Mouse (Mus musculus): Measurements from ENCODE around the gene Tpt1.
"Not testable (repeated sequence)": the region's sequence is repeated elsewhere in the genome, so short reads cannot be mapped to it uniquely, and the experiment has no call there.

Tpt1 gene

DNA sequence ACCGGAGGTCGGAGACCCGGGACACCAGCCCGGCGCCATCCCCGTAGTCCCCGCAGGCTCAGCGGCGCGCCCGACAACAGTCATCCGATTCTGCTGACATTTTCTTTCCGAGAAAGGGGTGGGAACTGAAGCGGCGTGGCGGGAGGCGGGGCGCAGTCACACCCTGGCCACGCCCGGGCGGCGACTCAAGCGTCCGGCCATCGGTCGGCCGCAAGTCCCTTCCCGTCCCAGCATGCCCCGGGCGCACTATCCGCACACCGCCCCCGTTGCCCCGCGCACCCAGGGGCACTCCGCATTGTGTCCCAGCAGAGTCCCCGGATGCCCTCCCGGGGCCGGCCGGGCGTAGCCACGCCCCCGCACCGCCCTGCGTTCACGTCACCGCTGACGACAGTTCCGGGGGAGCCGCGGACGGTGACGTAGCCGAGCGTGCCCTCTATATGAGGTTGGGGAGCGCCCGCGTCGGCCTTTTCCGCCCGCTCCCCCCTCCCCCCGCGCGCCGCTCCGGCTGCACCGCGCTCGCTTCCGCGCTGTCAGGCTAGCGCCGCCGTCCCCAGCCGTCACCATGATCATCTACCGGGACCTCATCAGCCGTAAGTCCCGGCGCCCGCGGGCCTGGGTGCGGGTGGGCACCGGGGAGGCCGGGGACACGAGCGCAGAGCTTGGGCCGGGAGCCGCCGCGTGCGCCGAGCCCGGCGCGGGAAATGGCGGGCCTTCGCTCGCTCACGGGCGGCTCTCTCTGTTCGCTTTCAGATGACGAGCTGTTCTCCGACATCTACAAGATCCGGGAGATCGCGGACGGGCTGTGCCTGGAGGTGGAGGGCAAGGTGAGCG lies at the start of gene Tpt1:
TSS of gene Tpt1 (plus strand) at position 227 of the 831 bp plus-strand sequence.
- in situ Hi-C loops (cut with MboI) = no loop called here

DNA sequence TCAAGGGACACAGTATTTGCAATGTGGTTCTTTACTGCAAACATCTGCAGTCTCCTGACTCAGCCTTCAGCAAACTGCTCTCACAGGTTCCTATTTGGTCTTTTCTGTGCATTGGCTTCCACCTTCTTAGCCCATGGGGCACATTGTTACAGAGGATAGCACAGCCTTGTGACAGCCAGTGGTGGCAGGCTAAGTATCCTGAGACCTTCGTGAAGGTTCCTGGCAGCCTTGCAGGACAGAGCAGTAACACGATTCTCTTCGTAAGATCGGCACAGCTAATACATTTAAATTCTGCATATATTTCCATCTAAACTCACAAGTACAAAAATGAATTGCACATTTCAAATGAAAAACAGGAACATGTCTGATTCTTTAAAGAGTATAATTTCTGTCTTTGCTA lies 49.0 kb upstream of the Tpt1 start:
- in situ Hi-C loops (cut with MboI) = no loop called here

DNA sequence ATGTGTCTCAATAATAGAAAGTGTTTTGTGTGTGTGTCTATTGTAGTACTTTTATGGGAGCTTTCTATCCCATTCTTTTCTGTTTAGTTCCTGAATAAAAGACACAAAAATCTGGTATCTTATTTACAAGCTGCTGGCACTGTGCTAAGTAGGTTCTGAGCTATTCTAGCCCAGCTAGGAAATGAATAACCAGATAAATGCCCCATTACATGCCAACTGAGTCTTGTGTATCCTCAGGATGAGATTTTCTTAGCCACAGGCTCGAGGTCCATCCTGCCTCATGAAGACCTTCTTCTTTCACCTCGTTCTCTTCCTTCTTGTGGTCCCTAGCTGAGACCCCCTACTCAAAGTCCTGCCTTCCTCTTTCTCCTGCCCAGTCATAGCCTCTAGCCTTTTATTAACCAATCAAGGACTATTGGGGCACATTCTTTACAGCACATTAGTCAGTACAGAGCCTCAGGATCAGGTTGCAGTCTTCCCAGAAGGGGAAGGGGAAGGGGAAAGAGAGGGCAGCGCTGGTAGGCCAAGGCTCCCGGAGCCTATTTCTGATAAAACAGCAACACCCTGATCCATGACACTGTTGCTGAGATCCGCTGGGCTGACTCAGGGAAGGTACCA lies 47.0 kb upstream of the Tpt1 start:
- in situ Hi-C loops (cut with MboI) = no loop called here

DNA sequence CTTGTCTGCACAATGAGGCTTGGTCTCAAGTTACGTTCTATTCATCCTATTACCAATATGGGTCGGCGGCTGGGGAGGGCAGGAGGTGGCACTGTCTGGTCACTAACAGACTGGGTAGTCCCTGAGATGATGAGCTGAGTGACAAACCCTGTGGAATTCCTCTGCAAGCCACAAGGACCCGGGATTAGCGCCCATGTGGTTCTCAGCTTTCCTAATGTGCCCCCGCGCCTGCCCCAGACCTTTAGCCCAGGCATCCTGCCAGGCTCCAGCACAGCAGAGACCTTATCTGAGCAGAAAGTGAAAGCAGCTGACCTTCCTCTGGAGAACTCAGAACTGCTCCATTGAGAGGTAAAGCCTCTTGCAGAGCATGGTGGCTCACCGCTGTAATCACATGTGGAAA lies 37.1 kb upstream of the Tpt1 start:
- in situ Hi-C loops (cut with MboI) = no loop called here

DNA sequence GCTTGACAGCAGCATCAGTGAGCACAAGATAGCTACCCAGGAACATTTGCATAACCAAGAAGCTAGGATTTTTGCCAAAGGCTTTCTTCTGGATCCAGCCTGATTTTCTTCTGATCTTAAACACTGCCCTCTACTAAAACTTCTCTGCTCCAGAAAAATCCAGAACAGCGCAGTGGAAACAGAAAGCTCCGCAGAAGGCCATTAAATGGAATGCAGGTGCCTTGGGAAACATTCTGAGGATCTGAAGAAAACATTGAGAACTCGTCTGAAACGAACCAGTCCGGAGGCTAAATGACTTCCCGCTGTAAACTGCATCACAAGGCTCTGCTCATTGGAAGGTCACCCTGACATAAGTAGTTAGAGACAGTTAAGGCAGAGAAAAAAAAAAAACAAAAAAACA lies 35.0 kb upstream of the Tpt1 start:
- in situ Hi-C loops (cut with MboI) = no loop called here

DNA sequence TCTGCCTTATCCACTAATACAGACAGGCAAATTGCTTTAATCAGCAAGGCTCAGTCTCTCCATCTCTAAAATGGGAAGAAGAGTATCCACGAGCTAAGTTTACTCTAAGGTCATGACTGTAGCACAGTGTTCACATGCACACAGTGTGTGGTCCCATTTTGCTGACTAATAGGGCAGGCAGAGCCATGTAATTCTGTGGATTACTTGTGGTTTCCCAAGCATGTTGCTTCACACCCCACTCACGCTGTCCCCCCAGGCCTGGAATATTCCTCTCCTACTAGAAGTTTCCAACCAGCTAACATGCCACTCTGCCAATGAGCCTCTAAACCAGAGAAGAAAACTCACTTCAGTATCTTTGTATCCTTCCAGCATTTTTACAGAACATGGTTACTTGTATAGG lies 26.4 kb upstream of the Tpt1 start:
- in situ Hi-C loops (cut with MboI) = no loop called here

DNA sequence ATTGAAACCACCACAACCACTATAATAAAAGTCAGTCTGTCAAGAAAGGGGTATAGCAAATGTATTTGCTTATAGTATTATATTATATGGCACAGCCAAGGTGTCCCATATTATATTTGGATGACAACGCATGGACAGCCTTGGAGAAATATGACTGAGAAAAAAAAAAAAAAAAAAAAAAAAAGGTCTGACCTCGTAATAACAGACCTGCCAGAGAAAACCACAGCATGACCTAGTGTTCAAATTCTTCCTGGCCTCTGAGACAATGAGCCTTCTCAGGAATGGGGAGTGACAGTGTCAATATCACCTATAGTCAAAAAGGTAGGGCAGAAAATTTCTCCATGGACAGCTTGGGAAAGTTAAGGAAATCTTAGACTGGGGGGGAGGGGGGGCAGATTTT lies 25.6 kb upstream of the Tpt1 start:
- in situ Hi-C loops (cut with MboI) = no loop called here

DNA sequence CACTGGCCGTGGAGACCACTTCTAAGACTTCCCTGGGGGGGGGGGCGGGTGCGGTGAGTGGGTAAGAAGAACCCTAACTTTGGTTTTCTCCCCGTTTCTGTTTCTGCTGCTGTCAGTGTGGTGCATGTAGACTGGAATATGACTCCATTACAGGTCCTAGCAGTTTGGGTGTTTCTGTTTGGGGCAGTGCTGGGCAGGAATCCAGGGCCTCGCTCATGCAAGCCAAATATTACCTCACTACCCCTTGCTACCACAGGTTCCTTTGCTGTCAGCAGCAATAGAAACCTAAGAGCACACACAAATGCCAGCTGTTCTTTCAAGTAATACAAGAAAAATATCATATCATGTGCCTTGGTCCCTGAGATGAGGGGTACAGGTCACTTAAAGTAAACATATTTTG lies 24.9 kb upstream of the Tpt1 start:
- in situ Hi-C loops (cut with MboI) = no loop called here

DNA sequence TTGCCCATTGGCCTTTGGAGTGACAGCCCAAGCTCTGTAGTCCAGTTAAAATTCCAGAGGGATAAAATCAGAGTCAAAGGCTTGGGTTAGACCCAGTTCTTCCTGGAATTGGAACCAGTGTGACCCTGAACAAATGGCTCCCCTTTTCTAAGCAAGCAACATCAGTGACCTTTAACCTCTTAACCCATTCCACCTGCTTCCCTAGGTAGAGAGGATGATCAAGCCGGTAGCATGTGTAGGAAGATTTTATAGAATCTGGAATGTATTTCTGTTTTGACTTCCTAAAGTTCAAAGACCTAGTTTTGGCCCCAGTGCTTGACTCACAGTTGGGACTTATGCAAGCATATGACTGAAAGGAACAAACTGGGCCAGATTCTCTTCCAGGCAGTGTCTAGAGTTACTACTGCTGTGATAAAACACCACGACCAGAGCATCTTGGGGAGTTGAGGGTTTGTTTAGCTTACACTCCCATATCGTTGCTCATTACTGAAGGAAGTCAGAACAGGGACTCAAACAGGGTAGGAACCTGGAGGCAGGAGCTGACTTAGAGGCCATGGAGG lies 18.0 kb upstream of the Tpt1 start:
- in situ Hi-C loops (cut with MboI) = no loop called here

DNA sequence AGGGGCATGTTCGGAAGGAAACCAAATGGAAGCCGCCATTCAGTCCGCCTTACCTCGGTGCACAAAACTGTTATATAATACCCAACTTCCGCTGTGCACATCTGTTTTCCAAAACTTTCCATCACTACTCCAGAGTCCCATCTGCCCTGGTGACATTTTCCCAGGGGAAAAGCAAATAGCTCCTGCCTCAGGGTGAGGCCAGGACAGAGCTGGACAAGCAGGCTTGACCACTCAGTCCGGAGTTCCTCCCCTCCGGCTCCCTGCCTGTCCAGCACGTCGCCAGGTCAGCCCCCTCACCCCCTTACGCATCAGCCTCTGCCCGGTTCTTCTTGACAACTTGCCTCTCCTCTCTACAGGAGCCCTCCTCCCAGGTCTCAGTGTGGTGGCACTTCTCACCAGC lies 16.7 kb upstream of the Tpt1 start:
- in situ Hi-C loops (cut with MboI) = no loop called here

DNA sequence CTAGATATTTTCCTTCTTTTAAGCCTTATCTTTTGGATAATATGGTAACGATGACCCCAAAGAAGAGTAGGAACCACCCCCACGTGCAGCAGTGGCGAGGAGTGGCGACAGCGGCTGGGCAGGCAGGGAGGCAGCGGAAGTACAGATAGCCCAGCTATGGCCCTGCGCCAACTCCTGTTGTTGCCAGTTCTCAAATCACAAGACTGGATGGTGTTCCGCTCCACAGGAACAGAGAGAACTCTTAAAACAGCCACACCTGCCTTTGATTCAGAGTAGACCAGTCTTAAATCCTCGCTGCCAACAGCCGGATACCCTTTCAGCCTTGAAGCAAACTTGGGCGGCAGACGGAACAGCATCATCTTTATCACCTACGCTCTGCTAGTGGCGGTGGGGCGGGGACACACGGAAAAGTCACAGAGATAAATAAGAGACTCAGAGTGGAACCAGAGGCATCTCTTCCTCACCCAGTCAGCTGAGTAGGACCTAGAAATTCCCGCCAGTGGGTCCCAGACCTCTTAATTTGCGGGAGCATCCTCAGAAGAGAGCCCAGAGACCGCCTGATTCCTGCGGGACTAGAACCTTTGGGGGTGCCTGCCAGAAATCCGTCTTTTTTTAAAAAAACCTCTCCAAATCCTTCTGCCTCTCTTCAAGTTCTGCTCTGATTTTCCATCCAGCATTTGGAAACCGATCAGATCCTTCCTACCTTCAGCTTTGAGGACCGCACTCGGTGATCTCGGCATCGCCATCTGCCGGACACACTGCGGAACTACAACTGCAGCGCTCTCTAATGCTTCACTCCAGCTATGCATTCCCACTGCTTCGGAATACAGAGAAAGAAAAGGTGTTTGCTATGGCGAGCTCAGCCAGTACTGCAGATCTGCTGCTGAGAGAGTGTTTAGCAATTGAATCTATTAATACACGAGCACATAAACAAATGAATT lies 15.8 kb upstream of the Tpt1 start:
- in situ Hi-C loops (cut with MboI) = no loop called here

DNA sequence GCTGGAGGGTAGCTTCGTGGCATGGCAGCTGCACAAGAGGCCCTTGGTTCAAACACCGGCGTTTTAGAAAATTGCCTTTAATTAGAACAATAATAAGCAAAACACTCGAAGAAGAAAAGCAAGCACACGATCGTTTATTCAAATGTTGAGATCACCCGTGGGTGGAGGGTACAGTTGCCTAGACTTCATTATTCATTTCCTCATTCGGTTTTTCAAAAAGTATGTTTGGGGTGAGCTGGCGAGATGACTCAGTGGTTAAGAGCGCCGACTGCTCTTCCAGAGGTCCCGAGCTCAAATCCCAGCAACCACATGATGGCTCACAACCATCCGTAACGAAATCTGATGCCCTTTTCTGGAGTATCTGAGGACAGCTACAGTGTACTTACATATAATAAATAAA lies 15.1 kb upstream of the Tpt1 start:
- in situ Hi-C loops (cut with MboI) = not testable (repeated sequence)

DNA sequence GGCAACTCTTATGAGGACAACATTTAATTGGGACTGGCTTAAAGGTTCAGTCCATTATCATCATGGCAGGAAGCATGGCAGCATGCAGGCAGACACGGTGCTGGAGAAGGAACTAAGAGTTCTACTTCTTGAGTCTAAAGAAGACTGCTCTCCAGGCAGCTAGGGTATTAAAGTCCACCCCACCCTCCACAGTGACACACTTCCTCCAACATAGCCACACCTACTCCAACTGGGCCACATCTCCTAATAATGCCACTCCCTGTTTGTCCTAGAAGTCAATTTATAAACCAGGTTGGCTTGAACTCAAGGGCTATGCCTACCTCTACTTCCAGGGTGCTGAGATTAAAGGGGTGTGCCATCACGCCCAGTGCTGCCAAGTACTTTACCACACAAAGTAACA lies 12.9 kb upstream of the Tpt1 start:
- in situ Hi-C loops (cut with MboI) = no loop called here

DNA sequence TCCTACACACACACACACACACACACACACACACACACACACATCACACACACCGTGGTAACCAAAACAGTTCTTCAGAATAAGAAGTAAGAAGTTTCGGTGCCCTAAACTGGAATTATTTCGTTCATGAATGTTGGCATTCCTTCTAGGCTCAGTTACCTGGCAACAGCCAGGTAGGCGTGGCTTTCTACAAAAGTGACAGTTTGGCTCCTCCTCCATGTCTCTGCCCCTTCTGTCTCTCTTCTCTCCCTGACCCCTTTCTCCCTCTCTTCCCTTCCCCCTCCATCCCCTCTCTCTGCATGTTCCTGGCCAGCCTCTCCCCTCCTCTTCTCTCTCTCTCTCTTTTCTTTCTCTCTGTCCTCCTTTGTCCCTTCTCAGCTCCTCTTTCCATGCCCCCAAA lies 11.9 kb upstream of the Tpt1 start:
- in situ Hi-C loops (cut with MboI) = no loop called here

DNA sequence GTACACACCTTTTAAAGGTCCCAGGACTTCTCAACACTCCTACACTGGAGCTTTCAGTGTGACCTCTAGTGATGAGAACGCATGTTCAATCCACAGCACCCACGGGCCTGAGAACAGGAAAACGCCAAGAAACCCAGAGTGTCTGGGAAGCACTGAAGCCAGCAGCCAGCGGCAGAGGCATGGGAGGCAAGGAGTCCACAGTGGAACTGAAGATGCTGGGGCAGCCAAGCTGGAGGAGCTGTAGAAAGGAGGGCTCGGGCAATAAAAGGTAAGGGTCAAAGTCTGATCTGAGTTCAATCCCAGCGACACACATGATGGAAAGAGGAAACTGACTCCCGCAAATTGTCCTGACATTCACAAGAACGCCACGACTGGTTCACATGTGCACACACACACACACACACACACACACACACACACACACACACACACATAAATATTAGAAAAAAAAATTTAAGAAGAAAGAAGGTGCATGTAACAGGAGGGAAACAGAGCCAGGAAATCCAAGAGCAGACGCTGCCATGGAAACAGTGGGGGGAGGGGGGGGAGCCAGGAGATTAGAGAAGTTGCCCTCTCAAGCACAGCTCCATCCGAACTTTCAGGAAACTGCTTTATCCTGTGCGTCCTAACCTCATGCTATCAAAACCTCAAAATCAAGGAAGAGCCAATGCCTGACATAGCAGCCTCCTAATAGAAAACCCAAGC lies 11.2 kb upstream of the Tpt1 start:
- in situ Hi-C loops (cut with MboI) = no loop called here

DNA sequence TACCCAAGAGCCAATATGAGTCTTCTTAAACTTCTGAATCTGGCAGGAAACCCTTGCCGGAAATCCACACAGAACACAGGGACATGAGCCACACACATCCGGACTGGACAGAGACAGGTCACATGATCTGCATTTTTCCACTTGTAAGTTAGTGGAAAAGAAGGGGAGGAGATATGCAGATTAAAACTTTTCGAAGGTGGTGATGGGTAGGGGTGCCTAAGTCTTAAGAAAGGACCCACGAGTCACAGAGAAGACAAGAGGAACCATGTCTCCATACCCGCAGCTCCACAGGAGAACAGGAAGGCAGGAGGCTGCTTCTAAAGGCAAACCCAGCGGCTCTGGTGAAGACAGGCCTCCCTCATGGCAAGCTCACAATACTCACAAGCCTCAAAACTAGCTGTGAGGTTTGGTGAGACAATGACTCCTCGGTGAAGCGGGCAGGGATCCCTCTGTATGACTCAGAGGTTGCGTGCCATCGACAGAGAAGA lies 10.6 kb upstream of the Tpt1 start:
- in situ Hi-C loops (cut with MboI) = no loop called here

DNA sequence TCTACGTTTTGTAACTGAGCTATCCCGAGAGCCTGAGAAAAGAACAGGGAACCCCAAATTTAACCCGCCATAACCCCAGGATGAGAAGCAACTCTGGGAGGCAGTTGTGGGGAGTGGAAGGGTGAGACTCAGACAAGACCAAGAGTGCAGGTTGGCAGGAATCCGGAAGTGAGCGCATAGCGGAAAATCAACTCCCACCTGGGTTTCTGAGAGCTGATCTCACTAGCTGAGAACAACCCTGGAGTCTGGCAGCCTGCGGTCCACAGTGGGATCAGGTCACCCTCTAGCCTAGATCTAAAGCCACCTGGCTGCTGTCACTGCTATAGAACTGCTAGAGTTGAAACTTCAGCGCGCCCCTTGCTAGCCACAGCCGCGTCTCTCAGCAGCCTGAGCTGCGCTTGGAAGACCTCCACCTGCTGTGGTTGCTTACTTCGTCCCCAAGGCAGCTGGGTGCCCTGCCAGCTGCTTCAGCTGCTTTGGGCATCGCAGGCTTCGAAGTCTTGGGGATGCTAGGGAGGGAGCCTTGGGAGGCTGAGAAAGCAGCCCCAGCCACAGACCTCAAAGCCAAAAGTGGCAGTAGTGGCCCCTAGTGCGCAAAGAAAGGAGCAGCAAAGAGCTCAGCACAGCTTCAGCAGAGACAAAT lies 10.0 kb upstream of the Tpt1 start:
- in situ Hi-C loops (cut with MboI) = no loop called here

DNA sequence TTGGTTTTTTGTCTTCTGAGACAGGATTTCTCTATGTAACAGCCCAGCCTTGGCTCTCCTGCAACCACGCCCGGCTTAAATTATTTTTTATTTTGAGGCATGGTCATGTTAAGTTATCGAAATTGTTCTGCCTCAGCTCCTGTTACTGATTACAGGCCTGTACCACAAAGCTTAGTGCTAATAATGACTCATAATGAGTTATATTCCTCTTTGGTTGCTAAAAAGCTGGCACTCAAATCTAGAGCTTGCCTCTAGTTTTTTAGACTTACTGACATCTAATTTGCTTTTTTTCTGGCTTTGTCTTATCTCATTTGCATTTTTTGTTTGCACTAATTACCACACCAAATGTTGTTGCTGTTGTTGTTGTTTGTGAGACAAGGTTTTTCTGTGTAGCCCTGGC lies 8.3 kb upstream of the Tpt1 start:
- in situ Hi-C loops (cut with MboI) = no loop called here

DNA sequence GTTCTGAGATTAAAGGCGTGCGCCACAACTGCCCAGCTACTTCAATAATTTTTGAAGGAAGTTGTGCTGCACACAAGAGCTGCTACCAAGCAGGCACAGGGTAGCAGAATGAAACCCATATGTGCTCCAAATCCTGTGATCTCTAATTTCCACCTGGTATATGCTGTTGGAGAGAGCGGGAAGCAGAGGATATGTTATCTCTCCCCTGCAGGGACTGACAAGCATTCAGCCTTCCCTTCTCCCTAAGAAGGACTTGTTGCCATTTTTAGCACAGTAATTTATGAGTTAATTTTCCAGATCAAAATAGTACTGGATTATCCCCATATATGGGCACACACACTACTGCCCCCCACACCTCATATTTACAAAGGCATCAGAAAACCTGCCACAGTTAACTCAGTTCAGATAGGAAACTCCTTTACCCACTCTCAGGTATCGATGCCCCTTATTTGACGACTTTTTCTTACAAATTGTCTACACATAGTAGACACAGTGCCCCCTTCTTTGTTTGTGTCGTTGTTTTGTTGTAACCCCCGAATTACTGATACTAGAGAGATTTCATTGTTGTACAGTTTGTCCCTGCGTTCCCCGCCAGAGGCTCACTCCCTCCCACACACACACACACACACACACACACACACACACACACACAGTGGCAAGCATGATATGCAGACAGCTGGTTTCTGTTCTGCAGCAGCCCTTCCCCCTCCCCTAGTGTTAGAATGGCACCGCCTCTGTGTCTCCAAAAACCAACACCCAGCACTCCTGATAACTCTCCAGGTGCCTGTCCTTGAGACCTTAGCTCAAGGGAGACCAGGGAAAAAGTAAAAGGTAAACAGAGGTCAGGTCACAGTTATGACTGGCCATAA lies 7.6 kb upstream of the Tpt1 start:
- in situ Hi-C loops (cut with MboI) = no loop called here

DNA sequence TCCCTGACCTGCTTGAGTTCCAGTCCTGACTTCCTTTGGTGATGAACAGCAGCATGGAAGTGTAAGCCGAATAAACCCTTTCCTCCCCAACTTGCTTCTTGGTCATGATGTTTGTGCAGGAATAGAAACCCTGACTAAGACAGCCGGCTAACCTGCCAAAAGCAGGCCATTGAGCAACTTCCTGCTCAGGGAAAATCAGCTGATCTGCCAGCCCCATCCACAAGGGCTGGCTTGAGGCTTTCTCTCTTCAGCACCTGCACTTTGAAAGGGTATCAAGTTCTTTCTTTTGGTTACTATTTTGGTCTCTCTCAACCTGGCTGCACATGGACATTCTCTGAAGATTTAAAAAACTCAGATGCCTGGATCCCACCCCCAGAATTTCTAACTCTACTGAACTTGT lies 3.1 kb upstream of the Tpt1 start:
- in situ Hi-C loops (cut with MboI) = not testable (repeated sequence)
